Mouse (Mus musculus): ENCODE measurements around the gene Ghr. TPM values are rescaled to one million over a fixed set of nuclear protein-coding genes. Genes with fewer than 3 reads are reported as not detected.

Gene Ghr
- total RNA-seq, 2 experiments from 2014 or later: 170 to 178 TPM

GRCm38 (mm10) chr15:3449564-3449963 lies 133.7 kb downstream of the Ghr start:
- DNase-seq: no peak

- no peak for DNase-seq
These were observed 137.9 kb downstream of the Ghr start for GRCm38 (mm10) chr15:3445285-3445909.

GRCm38 (mm10) chr15:3444448-3445020 lies 138.8 kb downstream of the Ghr start:
- no peak for DNase-seq

GRCm38 (mm10) chr15:3441506-3442286 lies 141.6 kb downstream of the Ghr start:
- peak; percentile 53 to 75 for DNase-seq

- peak; percentile 69 to 70 for DNase-seq
These were observed 145.9 kb downstream of the Ghr start for GRCm38 (mm10) chr15:3437381-3437780.

- peak in 1 of 2 experiments; percentile 31 for DNase-seq
These were observed 147.7 kb downstream of the Ghr start for GRCm38 (mm10) chr15:3435637-3436036.

- DNase-seq: peak in 1 of 2 experiments; percentile 51
These were observed 148.8 kb downstream of the Ghr start for GRCm38 (mm10) chr15:3434461-3434860.

GRCm38 (mm10) chr15:3433281-3433680 lies 150.0 kb downstream of the Ghr start:
- peak; percentile 77 to 86 for DNase-seq

GRCm38 (mm10) chr15:3432823-3433222 lies 150.5 kb downstream of the Ghr start:
- DNase-seq: no peak

- no peak for DNase-seq
These were observed 153.9 kb downstream of the Ghr start for GRCm38 (mm10) chr15:3429417-3429816.

GRCm38 (mm10) chr15:3429001-3429400 lies 154.3 kb downstream of the Ghr start:
- DNase-seq: no peak

GRCm38 (mm10) chr15:3426401-3426800 lies 156.9 kb downstream of the Ghr start:
- DNase-seq: no peak

GRCm38 (mm10) chr15:3423177-3423576 lies 160.1 kb downstream of the Ghr start:
- DNase-seq: peak; percentile 74 to 78

GRCm38 (mm10) chr15:3417699-3418098 lies 165.6 kb downstream of the Ghr start:
- no peak for DNase-seq

- DNase-seq: no peak
These were observed 170.2 kb downstream of the Ghr start for GRCm38 (mm10) chr15:3413103-3413502.

GRCm38 (mm10) chr15:3408478-3408877 lies 174.8 kb downstream of the Ghr start:
- DNase-seq: no peak

GRCm38 (mm10) chr15:3399196-3399595 lies 184.1 kb downstream of the Ghr start:
- DNase-seq: no peak

- no peak for DNase-seq
These were observed 185.8 kb downstream of the Ghr start for GRCm38 (mm10) chr15:3397369-3398100.

GRCm38 (mm10) chr15:3396149-3396548 lies 187.1 kb downstream of the Ghr start:
- no peak for DNase-seq

GRCm38 (mm10) chr15:3395700-3396099 lies 187.6 kb downstream of the Ghr start:
- DNase-seq: no peak

GRCm38 (mm10) chr15:3390722-3391121 lies 192.6 kb downstream of the Ghr start:
- no peak for DNase-seq

- DNase-seq: no peak
These were observed 194.3 kb downstream of the Ghr start for GRCm38 (mm10) chr15:3389011-3389410.

- DNase-seq: peak in 1 of 2 experiments; percentile 48
These were observed 194.8 kb downstream of the Ghr start for GRCm38 (mm10) chr15:3388485-3388884.

Measured in heart, adult 18-20 months (tissue).